Mouse (Mus musculus): Measurements from ENCODE around the gene Ipcef1.

GRCm38 (mm10) chr10:6842225-6842624, 210.1 kb downstream of the Ipcef1 start:
- TF ChIP-seq CTCF (IDR thresholded peaks at IDR 0.05; ENCODE audit: low read depth) (no peak), EP300 (optimal IDR thresholded peaks at IDR 0.05) (no peak)
